Mouse (Mus musculus): Measurements from ENCODE around the gene Crp. TPM values are rescaled to one million over a fixed set of nuclear protein-coding genes. Genes with fewer than 3 reads are reported as not detected.

Gene Crp
- 10 to 100 TPM in 1 of 2 experiments, under 1 TPM in 1; 0.45 to 10.9 TPM for total RNA-seq (2021)
- long read RNA-seq, experiment 1, transcript Crp-201 (2 exons, 1,695 nt) = major isoform, 5 of 5 reads
- long read RNA-seq, experiment 1, partial matches to known transcripts = 0 of 5 reads
- long read RNA-seq, experiment 1, other reads (novel, unspliced or antisense) = 0 of 5 reads
- long read RNA-seq, experiment 2 = 0 reads

DNA sequence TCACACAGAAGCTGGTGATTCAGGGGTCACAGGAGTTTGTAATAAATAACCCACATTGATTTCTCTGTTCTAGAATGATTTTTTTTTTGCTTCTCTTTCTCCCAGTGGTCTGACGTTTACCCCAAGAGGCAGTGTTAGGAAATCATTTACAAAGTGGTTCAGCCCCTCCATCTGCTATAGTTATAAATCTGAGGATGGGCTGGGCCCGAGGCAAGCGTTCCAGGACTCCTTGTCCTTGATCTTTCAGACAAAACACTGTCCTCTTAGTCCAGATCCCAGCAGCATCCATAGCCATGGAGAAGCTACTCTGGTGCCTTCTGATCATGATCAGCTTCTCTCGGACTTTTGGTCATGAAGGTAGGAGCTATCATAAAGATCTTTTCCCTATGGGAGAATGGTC is at the start of gene Crp:
TSS of gene Crp (plus strand) at position 212 of the 400 bp plus-strand sequence.
- DNase-seq (ENCODE audit: low spot score in 2 of 2) = no peak

DNA sequence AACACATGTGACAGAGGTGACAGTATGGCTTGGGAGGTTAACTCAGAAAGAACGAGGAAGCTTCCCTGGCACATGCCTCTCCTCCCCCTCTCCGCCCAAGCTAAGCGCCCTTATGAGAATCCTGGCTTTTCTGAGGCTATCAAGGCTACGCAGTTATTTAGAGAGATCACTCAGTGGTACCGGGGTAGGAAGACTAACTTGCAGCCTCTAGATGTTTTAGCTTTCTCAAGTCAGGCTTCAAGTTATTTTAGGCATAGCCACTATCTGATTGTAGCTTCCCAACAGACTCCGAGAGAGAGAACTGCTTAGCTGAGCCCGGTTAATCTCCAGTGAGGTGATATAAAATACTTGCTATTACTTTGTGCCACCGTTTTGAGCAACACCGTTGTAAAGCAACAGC is 48.5 kb upstream of the Crp start:
- DNase-seq (ENCODE audit: low spot score in 2 of 2) = no peak

DNA sequence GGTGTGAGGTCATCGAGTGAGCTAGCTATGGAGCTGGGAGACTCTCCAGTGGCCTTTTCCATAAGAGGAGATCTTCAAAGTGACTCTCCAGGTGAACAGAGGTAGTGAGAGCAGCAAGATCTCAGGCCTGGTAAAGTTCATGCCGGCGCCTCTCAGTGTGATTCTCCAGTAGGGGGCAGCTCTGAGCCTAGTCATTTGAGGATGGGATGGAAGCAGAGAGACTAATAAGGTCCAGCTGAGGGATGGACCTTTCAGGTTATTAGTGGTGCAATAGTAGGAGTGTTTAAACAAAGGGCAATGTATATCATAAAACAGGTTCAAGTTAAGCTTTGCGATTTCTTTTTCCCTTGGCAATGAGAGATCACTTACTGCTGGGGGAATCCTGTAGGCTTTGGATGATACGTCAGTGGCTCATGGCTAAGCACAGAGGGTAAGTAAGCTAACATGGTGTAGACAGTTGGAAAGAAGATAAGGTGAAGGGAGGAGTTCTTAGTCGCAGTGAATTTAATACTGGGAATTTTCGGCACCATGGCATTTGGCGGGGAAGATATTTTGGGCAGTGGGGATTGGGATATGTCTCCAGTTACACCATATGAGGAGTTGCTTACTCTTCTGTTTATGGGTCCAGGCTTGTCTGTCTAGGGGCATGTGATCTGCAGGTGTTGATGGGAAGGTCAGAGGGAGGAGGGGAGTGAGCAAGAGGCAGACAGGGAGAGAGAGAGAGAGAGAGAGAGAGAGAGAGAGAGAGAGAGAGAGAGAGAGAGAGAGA is 47.2 kb upstream of the Crp start:
- DNase-seq (ENCODE audit: low spot score in 2 of 2) = no peak

DNA sequence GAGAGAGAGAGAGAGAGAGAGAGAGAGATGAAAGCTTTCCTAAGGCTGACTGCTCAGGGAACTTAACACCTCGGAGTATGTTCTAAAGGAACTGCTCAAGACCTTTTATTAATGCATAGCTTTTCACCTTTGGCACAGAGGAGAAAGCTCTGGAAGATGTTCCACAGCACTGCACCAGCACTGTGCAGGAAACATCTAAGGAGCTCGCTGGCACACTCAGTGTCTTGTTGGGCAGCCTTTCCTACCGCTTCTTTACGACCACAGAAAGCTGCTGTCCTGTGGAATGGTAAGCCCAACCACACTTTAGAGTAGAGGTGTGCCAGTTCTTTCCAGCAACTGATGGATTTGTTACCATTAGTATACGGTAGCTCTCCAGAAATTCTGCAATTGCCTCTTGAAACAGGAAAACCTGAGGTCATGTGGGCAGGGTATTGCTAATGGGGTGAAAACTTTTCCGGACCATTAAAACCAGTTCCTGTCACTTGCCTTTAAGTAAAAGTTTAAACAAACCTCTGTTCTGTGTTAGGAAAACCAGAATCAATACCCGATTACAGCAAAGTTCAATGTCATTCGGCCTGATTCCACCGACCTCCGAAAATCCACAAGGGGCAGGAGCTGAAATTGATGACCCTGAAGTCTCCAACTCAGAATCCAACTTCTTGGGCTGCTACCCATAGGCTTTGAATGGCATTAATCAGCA is 46.4 kb upstream of the Crp start:
- no peak for DNase-seq (ENCODE audit: low spot score in 2 of 2)

DNA sequence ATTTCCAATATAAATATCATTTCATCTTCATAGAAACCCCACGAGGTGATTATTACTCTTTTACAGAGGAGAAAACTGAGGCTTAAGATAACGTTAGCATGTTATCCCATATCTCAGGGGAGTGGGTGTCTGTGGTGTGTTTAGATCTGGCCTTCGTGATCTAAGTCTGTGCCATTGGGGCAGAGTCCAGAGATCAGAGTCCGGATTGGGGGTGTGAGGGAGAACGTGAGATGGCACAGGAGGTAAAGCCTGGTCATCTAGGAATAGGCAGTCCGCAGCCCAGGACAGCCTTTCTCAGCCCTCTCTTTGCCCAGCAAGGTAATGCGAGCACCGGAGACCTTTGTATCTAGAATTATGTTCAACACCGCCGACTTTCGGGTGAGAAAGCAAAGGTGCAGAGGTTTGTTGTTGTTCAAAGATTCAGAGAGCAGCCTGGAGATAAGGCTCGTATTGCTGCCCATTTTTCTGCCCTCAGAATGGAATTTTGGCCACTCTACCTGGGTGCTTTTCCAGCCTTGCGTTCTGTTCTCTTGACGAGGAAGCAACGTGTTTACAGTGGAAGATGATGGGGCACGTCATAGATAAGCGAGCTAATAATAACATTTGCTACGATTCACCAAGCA is 45.7 kb upstream of the Crp start:
- DNase-seq (ENCODE audit: low spot score in 2 of 2) = no peak

DNA sequence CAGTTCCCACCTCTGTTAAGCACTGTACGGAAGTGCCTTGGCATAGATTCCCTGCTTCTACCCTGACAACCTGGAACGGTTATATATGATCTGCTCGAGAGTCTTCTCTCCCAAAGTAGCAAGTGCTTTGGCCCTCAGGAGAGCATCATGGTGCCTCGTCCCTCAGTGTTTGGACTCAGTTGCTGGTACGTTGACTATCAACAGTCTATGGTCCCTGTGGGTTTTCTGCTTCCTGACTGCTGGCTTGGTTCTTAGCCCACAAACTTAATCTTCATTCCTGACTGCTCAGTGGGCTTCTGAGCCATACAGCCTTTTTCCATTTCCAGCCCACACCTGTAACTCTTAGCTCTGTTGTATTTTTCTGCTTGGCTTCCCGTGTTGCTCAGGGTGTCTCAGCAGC is 44.0 kb upstream of the Crp start:
- DNase-seq (ENCODE audit: low spot score in 2 of 2) = no peak

DNA sequence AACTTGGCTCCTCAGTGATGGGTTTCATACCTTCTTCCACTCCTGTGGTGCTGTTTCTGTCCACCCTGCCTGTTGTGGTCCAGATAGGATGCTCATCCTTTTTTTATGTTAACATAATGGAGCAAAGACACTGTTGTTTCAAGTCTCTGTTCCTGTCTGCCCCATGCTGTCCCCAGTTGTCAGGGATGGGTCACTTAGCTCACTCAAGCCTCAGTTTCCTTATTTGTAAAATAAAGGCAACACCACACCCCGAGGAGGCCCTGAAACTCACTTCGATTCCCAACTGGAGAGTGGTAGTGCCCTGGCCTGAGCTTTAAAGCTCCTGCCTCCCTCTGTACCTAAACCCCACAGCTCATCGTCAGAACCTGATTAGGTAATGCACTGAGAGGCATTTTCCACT is 40.6 kb upstream of the Crp start:
- DNase-seq (ENCODE audit: low spot score in 2 of 2) = no peak

DNA sequence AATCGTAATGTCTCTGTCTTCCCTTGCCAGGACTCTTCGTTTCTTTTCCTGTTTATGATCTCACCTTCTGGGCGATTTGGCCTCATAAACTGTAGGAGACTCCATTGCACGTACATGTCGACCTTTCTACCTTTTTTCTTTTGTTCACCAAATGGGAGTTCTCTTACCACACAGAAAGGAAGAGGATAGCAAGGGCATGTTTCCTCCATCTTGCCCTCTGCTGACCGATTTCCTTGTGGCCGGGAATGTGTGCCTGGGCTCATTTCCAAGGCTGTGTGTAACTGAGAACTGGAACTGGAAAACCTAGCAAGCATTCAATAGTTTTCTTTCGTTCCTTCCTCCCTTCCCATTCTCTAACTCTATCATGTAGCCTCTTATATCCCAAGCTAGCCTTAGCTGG is 38.2 kb upstream of the Crp start:
- DNase-seq (ENCODE audit: low spot score in 2 of 2) = no peak

DNA sequence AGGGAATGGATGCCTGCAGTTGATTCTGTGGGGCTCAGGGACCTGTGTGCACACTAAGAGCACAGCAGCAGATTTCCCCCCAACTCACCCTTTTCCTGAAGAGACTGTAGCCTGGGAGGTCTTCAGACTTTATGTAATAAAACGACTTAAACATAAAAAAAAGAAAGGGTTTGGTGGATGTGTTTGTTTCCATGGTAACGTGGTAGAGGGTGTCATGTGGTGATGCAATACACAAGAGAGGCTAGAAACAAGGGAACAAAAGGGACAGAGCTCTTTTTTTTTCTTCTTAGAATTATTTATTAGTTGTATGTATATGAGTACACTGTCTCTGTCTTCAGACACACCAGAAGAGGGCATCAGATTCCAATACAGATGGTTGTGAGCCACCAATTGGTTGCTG is 32.4 kb upstream of the Crp start:
- DNase-seq (ENCODE audit: low spot score in 2 of 2) = no peak

DNA sequence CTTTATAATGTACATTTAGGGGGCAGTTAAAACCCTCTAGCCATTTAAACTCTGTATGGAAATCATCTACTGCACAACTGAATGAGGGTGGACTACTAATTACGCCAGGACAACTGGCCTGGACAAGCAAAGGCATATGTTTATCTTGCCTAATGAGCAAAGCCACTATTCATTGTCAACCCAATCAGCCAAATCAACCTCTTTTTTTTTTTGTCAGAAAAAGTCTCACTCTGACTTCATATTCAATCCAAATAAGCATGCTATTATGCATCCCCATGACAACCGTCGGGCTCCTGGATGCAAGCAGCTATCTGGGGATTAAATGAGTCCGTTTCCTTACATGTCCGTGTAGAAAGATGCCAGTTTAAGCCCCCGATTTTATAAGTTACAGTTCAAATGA is 30.3 kb upstream of the Crp start:
- DNase-seq (ENCODE audit: low spot score in 2 of 2) = no peak

DNA sequence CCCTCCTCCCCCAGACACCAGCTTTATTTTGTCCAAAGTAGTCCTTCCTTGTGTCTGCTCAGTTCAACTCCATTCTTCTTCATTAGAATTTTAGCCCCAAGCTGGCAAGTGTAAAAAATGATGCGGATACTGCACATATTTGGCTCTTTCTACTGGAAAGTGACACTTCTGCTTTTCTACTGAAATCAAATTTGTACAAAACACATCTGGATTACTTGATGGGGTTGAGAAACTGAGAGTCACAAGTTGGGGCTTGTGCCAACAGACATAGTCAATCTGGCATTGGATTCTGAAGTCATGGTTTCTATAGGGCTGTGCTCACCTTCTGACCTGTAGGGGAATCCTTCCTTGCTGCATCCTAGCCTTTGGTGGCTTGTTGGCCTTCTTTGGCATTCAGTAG is 27.1 kb upstream of the Crp start:
- no peak for DNase-seq (ENCODE audit: low spot score in 2 of 2)

DNA sequence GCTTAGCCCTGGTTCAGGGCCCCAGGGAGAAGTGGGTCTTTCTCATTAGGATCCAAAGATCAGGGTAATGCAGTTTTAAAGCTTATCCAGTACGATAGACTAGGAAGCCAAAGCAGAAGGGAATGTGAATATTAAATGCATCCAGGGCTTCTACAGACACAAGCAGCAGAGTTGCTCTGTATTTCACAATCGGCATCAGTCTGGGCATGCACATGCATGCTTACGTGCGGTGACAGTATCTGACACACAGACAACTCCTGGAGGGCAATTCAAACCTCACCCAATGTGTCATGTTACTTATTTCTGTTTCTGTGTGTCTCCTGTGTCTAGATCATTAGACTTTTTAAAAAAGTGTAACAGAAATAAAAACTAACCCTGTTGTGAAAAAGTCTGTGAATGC is 17.1 kb upstream of the Crp start:
- DNase-seq (ENCODE audit: low spot score in 2 of 2) = no peak

DNA sequence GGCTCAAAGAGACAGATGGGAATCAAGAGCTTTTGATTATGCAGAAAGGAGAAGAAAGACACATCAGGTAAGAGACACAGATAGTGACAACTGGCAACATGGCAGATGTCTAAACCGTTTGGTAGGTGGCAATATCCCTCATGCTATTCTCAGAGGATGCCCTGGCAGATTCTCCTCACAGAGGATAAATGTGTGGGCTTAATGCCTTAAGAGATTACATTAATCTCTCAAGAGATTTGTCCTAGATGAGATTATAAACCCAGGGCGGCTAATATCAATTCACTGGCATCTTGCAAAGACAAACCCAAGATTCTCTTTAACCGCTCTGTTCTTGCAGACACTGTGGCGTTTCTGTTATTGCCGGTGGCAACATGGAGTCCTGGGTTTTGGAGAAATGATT is 14.3 kb upstream of the Crp start:
- DNase-seq (ENCODE audit: low spot score in 2 of 2) = no peak

DNA sequence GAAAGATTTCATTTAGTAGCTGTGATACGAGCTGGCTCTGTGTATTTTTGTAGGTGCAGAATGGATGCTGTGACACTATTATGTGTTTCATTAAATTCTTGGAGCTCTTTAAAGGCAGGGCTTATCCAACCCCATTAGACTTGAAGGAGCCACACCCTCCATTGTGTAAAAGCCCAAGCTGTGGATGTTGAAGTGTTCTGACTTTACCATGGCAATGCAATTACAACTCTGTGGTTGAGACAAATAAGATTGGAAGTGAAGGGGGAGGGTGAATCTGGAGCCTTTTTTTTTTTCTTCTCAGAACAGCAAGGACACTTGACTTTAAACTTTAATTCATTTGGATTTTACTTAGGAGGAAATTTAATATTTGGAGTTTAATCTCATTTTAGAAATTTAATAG is 13.9 kb upstream of the Crp start:
- no peak for DNase-seq (ENCODE audit: low spot score in 2 of 2)

DNA sequence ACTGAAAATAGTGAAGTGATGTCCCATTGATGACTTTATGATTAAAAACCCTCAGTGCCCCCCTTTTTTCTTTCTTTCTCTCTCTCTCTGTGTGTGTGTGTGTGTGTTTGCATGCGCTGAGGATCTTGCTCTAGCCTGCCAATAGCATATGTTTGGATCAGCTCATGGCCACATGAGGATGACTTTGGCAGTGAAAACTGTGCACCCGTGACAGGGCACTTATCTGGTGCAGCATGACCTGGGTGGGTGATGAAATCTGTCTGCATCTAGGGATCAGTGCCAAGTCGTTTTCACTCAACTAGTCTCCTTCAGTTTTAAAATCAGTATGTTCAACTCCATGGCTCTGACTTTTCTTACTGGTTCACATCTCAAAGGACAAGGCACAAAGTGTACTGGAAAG is 12.7 kb upstream of the Crp start:
- DNase-seq (ENCODE audit: low spot score in 2 of 2) = no peak

DNA sequence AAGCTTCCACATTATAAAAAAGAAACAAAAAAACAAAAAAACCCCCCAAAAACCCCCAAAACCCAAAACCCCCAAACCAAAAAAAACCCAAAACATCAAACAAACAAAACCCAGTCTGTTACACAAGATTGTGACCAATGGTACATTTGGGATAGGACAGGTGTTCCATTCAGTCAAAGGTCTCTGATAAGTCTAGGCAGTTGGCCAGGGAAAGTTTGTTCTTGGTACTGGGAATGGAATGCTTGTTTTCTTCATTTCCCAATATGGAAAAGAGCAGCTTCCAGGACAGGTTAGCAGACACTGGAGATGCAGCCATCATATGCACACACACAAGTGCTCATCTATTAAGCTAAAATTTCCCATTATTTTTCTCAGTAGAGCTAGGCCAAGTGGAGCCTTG is 433 bp upstream of the Crp start:
- no peak for DNase-seq (ENCODE audit: low spot score in 2 of 2)

DNA sequence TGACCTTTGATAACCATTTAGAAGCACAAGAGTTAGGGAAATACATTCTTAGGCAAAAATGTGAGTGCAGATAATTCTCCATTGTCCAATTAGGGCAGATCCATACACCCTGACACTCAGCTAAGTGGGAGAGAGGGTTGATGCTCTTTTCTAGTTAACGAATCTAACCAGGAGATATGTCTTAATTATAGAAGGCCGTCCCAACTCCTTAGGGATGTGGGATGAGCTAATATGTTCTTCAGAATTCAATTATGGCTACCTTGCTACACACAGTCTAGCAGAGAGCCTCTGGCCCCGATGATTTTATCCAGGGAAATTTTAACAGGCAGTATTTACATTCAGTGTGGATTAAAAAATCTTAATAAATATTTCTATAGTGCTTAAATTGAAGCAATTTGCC is 3.0 kb downstream of the Crp start:
- no peak for DNase-seq (ENCODE audit: low spot score in 2 of 2)

DNA sequence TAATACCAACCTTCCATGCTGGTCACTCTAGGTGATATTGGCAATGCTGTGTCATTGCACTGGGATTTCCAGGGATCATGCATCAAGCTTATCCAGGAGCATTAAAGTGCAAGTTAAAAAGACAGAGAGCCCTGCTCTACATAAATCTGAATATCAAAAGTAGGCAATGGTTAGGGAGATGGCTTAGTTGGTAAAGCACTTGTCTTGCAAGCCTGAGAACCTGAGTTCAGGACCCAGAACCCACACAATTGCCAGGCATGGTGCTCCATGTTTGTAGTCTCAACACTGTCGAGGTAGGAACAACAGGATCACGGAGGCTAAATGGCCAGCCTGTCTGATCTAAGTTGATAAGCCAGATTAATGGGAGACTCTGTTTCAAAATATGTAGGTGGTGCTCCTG is 3.5 kb downstream of the Crp start:
- DNase-seq (ENCODE audit: low spot score in 2 of 2) = no peak

DNA sequence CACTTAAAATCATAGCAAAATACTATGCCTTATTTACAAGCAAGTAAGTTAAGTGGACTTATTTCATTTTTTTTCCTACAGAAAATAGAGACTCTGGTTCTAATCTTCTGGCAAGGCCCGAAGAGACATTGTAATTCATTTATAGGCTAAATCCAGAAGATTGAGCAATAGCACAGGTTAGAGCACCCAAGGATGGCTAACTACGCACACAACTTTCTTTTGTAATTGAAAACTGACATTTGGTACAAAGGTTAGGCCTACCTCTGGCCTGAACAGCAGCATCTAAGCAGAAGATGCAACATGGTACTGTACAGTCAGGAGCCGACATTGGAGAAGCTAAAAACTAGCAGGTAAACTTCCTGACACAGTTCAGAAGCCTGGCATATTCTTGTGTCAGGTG is 4.0 kb downstream of the Crp start:
- no peak for DNase-seq (ENCODE audit: low spot score in 2 of 2)

DNA sequence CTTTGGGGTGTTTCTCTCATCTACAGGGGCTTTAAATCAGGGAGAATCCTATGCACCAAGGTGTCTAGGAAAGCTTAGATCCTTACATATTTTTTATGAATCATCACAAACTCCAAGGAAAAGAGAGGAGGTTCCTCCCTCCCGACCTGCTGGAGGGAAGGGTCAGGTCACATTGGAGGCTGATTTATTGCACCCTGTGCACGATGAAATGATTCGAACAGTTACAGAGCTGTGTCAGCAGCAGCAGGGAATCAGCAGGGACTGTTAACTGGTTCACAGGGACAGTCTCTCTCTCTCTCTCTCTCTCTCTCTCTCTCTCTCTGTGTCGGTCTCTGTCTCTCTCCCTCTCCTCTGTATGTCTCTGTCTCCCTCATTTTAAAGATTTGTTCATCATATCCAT is 6.9 kb downstream of the Crp start:
- no peak for DNase-seq (ENCODE audit: low spot score in 2 of 2)

DNA sequence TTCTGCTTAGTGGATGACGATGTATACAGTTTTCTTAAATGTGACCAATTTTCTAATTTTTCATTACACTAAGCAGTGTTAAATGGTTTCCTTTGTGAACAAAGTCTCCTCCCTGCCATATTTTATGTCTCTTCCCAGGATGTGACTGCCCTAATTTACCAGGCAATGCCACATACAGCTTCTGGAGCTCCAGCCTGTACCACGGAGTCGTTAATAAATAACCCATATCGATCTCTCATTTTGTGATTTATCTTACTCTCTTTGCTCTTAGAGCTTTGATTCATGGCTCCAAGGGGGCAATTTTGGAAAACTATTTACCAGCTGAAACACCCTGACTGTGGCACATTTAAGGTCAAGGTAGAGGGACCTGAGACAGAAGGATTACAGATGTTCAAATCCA is 8.4 kb downstream of the Crp start:
- DNase-seq (ENCODE audit: low spot score in 2 of 2) = no peak

DNA sequence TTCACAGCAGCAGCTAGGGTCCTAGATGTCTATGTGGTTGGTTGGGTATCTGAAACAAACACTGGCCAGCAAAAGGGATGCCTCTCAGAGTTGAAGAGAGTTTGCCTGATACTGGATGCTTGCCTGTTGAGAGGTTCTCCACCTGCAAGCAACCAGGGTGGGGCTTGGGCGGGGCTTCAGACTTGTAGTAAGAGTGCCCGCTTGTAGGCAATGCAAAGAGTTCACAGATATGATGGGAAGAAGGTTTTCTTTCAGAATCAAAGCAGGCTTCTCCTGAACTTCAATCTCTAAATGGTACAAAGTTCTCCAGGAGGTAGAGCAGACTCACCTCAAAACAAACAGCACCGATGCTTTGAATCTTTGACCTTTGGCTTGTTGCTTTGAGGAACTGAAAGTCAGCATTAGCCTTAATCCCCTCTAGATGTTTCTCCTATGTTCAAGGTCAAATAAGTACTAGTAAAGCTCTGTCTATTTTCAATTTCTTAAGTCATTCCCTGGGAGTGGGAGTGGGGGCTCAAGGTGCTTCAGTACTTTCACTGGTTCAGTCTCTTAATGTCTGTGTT is 12.0 kb downstream of the Crp start:
- no peak for DNase-seq (ENCODE audit: low spot score in 2 of 2)
